Mouse (Mus musculus) lung, postnatal 0 days (tissue): ENCODE data around the gene Rbm4.

Experiments
- CTCF ChIP-seq: IDR thresholded peaks from 2 replicates; pipeline ENCODE4 v1.5.1; 2016; ENCODE audit warnings: antibody characterized with exemption, mild to moderate bottlenecking
- EP300 ChIP-seq: IDR thresholded peaks from 2 replicates; pipeline ENCODE4 v1.6.1; 2016; ENCODE audit warnings: antibody characterized with exemption, mild to moderate bottlenecking, control low read depth

- no peak for TF ChIP-seq CTCF
- no peak for TF ChIP-seq EP300
Measured at GRCm38 (mm10) chr19:4828444-4829114, 34.9 kb upstream of the Rbm4 start.
